Mouse (Mus musculus) frontal cortex, postnatal 25 days (tissue): ENCODE data around the gene Kcnab1.

ENCODE experiments used
- DNase-seq, 2 experiments: peaks; one replicate each; pipeline ENCODE4 v3.0.0; 2022; ENCODE audit warnings: low spot score in 2 of 2

The Kcnab1 gene

DNA sequence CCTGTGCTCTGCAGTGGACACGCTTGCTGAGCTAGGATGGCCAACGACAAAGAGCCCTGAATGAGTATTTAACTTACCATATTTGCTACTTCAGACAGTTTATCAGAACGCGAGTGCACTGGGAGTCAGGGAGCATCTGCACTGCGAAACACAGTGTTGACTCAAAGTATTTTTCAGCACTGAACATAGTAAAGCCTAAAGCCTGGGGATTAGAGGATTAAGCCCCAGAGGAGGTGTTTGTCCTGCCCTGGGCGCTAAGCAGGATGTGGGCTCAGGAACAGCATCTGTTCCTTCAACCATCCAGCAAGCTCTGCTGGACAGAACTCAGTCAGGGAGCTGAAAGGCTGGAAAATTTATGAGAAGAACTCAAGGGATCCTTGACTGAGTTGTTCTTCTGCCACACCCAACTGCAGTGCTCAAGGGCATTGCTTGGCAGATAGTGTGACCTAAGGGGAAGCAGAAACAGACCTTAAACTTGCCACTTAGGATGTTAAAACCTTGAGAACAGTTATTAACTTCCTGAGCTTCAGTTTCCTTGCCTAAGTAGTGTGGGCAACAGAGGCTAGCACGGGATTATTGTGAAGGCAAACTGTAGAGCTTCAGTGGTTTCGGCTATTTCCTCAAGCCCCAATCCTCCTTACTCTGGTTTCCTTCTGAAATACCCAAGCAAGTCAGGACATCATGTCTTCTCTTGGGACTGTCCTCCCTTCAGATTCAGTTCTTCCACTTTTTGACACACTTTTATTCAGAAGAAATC, 94.4 kb downstream of the Kcnab1 start:
- no peak for DNase-seq

DNA sequence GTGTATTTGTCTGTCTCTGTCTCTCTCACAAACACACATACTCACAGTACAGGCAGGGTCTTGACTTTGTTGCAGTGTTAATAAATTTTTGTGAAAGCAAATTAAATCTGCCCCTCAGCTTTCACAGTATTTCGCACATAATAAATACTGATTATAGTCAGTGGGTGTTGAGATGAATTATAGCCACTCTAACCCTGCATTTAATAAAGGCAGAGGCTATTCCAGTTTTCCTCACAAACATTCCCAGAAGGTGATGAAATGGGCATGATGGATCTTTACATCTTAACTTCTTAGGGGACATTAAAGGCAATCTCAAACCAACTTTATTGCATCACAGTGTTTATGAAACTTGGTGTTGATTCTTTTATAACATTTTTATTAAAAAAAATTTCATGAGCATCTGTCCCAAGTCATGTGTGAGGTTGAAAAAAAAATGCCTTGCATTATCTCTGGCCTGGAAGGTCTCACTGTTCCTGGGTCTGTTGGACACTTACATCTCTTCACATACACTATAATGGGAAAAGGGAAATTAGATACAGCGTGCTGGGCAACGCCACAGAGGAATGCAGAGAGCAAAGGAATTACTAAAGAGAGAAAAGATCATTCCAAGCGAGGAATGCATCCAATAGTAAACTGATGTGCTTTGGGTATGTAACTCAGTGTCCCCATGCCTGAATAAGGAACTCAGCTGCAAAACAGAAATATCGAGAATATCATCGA, 95.3 kb downstream of the Kcnab1 start:
- no peak for DNase-seq

DNA sequence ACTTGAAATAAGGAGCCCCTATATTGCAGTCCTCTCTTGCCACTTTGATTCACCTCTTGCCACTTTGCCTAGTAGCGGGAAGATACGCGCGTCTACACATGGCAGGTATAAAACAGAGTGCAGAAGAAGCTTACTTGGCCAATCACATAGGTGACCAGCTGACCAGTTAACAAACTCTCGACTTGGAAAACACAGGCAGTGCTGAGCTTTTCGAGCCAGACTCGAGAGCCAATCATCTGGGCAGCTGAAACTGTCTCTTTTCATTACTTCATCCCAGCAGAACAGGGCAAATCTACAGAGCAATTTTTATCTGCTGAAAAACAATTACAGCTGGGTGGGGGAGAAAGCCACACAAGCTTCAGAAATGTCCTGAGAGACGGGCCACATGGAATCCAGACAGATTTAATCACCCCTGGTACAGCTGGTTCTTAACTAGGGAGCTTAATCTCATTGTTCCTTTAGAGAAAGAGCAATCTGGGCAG, 96.4 kb downstream of the Kcnab1 start:
- no peak for DNase-seq

- no peak for DNase-seq
These were observed 104.5 kb downstream of the Kcnab1 start for GRCm38 (mm10) chr3:65213725-65214124.

GRCm38 (mm10) chr3:65214635-65215034, 105.5 kb downstream of the Kcnab1 start:
- no peak for DNase-seq

- no peak for DNase-seq
These were observed 108.7 kb downstream of the Kcnab1 start for GRCm38 (mm10) chr3:65217673-65218579.

GRCm38 (mm10) chr3:65220287-65220686, 111.1 kb downstream of the Kcnab1 start:
- DNase-seq = no peak

DNA sequence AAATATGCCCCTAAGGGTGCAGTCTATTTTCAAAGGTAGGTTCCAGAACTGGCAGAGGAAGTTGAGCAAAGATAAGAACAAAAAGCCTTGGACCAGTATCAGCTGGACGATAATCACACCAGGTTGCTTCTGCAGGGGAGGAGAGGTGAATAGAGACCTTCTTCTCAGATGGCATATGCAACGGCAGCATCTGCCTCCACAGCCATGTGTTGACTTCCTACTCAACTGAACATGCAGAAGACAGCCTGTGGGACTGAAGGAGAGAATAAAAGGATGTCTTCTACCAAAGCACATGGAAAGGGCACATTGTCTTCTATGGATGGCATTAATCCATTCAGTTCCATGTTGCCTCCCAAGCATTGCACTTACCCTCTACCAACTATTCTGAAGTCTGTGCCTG, 114.5 kb downstream of the Kcnab1 start:
- DNase-seq = no peak

GRCm38 (mm10) chr3:65230978-65231377, 121.8 kb downstream of the Kcnab1 start:
- no peak for DNase-seq

DNA sequence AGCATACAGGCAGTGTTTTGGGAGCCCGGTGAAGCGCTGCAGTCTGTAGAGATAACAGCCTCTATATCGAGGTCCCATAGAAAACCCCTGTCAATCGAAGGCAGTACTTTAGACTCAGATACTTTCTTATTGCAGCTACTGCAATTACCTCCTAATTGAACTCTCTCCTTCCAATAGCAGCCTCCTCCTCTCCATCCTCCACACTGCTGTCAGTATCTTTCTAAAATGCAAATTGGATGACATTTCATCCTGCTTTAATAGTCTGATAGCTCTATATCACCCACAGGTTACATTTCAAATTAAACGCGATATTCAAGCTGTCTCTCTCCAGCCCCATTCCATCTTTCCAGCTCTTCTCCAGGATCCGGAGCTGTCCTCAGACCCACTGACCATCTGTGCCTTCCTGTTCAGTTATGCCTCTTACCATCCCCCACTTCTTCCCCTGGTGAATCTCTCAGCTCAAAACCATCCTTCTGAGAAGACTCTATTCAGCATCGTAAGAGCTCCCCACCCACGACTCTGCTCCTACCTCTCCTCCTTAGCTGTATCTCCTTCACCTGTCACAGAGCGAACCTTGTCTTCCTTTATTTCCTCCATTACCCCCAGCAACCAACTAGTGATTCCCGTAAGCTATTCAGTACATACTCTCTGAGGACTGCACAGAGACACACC, 122.4 kb downstream of the Kcnab1 start:
- no peak for DNase-seq

DNA sequence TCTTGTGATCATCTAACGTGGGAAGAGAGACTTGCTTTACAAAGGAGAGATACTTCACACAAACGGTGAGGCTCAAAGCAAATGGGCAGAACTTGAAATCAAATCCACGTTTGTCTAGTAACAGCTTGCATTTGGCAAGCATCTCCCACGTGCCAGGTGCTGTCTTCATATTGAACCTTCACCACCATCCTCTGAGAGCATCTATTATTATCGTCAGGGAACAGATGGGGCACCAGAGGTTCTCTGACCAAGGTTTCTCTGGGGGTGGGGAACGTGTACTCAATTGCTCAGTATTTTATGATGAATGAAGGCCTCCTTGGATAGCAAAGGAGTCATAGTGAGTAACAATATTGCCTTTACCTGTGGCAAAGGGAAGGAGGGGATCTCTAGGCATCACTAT, 139.8 kb downstream of the Kcnab1 start:
- DNase-seq = no peak

GRCm38 (mm10) chr3:65260521-65260920, 151.3 kb downstream of the Kcnab1 start:
- DNase-seq = no peak

DNA sequence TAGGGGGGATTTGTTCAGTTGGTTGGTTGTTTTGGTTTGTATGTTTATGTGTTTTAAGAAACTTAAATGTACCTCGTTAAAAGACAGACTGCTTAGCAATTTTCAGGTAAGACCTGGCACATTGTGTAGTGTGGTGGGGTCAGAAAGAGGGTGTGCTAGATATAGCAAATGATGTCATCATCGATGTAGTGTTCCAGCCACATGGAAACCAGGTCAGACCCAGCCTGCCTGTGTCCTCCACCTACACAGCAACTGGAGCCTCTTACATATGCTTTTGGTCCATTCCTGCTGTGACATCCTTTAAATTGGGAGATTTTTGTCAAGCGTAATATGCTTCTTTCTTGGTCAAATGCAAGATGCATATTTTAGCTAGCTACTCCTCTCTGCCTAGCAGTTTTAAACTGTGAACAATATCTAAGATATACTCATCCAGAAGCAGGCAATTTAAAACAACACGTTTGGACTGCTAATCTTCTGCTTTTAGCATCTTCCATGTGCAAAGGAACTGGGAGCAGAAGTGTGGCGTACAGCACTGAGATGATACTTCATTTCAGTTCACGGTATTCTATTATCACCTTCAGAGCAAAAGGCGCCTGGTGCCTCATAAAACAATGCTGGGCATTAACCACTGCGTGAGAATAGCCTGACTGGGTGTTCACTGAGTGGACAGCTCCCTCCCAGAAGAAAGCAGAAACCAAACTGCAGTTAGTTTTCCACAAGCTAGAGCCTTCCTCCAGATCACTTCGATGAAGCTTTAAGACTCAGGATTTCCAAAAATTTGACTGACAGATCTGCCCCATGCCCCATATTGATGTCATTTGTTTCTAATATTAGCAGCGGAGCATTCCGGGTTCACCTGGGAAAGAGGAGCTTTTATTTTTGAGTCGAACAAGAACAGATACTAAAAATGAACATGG, 153.6 kb downstream of the Kcnab1 start:
- DNase-seq = no peak

DNA sequence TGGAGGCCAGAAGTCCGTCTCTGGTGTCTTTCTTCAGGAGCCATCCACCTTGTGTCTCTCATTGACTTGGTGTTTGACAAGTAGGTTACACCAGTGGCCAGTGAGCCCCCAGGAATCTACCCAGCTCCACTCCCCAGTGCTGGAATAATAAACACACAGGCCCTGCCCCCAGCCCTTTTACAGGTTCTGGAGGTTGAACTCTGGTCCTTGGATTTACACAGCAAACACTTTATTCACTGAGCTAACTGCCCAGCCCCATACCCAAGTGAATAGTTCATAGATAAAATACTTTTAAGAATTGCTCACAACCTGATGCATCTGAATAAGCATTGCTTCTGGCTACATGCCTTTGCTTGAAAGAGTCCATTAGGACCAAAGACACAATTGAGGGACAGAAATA, 164.1 kb downstream of the Kcnab1 start:
- no peak for DNase-seq

DNA sequence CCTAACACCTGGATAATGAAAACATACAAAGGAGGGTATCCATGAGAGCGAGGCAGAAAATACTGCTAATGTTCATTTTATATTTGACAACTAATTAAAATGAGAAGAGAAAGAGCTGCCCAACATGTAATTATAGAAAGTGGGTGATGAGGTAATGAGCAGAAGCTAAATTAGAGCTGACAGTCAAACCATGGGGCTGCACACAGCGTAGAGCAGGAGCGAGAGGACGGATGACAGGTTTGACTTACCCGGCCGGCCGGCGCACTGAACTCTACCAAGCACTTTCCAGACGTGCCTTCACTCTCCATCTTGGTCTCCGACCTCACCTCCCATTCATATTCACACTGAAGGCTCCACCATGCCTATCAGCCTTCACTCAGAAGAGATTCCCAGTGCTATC, 168.6 kb downstream of the Kcnab1 start:
- no peak for DNase-seq

GRCm38 (mm10) chr3:65283366-65283765, 174.2 kb downstream of the Kcnab1 start:
- no peak for DNase-seq

DNA sequence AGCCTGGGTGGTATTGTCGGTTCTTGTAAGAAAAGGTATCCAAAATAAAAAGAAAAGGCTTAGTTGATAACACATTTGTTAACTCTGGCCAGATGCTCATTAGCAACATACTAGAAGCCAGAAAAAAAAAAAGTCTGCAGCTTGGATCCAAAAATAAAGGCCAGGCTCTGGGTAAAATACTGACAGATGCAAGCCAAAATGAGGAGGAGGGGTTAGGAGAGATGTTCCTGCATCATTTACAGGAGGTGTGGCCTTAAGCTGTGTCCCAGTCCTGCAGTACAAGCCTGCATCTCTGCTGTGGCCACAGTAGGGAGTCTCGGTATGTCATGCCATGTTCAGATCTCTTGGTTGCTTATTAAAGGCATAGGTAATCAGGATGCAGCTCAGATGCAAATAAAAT, 179.8 kb downstream of the Kcnab1 start:
- DNase-seq = no peak

- DNase-seq = no peak
These were observed 187.8 kb downstream of the Kcnab1 start for GRCm38 (mm10) chr3:65296996-65297395.

GRCm38 (mm10) chr3:65299205-65299604, 190.0 kb downstream of the Kcnab1 start:
- DNase-seq = no peak

- no peak for DNase-seq
These were observed 192.3 kb downstream of the Kcnab1 start for GRCm38 (mm10) chr3:65301531-65301930.

- no peak for DNase-seq
These were observed 193.4 kb downstream of the Kcnab1 start for GRCm38 (mm10) chr3:65302559-65302958.
